Mouse (Mus musculus): ENCODE results near the gene Myo5a. TPM values are rescaled to one million over a fixed set of nuclear protein-coding genes. Genes with fewer than 3 reads are reported as not detected.

Myo5a gene
- polyA plus RNA-seq, 1 experiment from 2014 or later: 34.5 TPM

DNA sequence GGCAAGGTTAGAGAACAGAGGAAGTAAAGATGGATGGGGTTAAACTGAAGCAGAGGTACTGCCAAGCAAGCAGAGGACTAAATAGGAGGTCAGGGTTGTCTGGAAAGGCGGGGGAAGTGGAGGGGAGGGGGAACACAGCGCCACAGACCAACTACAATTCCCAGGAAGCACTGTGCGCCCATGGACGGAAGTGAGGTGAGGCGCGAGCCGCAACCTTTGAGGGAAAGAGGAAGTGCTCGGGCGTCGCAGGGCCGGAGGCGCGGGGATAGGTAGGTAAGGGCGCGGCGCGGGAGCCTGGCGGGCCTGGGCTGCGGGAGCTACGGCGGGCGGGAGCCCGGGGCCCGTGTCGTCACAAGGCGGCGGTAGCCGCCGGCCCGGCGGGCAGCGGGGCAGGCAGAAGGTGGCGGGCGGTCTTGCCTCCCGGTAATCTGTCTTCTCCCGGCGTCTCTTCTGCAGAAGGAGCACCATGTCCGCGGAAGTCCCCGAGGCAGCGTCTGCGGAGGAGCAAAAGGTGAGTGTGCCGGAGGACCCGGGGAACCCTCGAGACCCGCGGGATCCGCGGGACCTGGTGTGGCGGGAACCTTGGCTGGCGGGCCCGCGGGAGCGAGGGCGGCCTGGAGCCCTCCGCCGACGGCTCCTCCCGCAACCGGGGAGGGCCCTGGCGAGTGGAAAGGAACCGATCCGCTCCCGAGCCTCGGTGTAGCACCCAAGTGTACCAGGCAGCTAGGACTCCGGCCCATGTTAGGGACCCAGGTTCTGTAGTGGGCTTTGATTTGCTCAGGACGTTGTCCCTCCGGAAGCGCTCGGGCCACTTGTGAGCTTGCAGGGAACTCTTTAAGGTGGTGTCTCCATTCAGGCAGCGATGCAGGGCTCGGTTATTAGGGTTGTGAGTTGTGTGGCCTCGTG is 33.1 kb upstream of the Myo5a start, which contains the start of gene Arpp19:
Arpp19 (plus strand) TSS at position 164 of the 906 bp plus-strand sequence.
- Histone ChIP-seq H3K27ac (ENCODE audit: low read length) (peak within 1 kb of the TSS; percentile 73), H3K9me3 (ENCODE audit: control insufficient read depth, low read length) (no peaks in the 10 kb centered on the region), H3K4me2 (ENCODE audit: low read length) (peak within 1 kb of the TSS; percentile 75), H3K9ac (replicated peaks; ENCODE audit: low read depth, low read length) (peak within 1 kb of the TSS; percentile 93), H3K36me3 (ENCODE audit: control insufficient read depth, insufficient read depth) (no peaks in the 10 kb centered on the region), H3K4me1 (replicated peaks; ENCODE audit: control insufficient read depth, insufficient read depth, low read length) (peaks cover 19% of the 10 kb centered on the region), H3K4me3 (replicated peaks; ENCODE audit: low read length) (peak within 1 kb of the TSS; percentile 71), H3K27me3 (replicated peaks; ENCODE audit: control insufficient read depth, insufficient read depth, low read length) (no peaks in the 10 kb centered on the region)
- ATAC-seq: peak; percentile 98
- WGBS: under 1% methylated on average over 69 of the region's 73 CpGs

DNA sequence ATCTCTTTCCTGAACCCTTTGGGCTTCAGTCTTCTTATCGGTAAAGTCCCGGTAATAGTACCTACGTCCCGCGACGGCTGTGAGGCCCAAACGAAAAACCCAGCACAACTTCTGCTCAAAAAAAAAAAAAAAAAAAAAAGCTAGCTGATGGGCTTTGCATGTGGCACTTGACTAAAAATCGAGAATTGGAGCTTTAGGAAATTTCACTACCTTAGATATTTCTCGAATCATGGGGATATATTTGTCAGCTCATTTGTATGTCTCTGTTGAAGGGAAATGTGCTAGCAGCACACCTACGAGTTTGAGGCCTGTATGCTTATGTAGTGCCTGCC is 32.5 kb upstream of the Myo5a start:
- Histone ChIP-seq H3K9me3 (ENCODE audit: control insufficient read depth, low read length) (no peaks in the 10 kb centered on the region), H3K36me3 (ENCODE audit: control insufficient read depth, insufficient read depth) (0 out of 2 replicates have a peak, but pooled peaks cover 2% of the 10 kb centered on the region), H3K27me3 (replicated peaks; ENCODE audit: control insufficient read depth, insufficient read depth, low read length) (no peaks in the 10 kb centered on the region), H3K9ac (replicated peaks; ENCODE audit: low read depth, low read length) (peak overlapping the region; percentile 93), H3K4me1 (replicated peaks; ENCODE audit: control insufficient read depth, insufficient read depth, low read length) (peaks cover 19% of the 10 kb centered on the region), H3K4me3 (replicated peaks; ENCODE audit: low read length) (peak overlapping the region; percentile 71), H3K27ac (ENCODE audit: low read length) (peak overlapping the region; percentile 73; the same call in 1 of the 2 replicates), H3K4me2 (ENCODE audit: low read length) (peak overlapping the region; percentile 75)
- 1% methylated on average over 10 of the region's 10 CpGs for WGBS
- no peak for ATAC-seq

DNA sequence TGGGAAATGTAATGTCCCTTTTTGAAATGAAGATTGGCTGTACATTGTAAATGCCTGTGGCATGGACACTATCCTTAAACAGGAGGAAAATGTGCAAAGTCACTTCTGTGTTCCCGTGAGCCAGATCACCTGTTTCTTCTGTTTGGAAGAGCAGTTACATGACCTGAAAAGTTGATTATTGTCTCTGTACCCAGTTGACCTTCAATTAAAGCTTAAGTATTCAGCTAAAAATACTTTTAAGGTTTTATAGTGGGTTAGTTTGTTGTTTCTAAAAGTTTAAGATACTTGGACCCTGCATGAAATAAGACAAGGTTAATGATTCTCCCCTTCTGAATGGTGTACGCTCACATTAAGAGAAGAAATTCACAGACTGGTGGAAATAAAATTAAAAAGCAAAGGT is 30.2 kb upstream of the Myo5a start:
- Histone ChIP-seq H3K4me2 (ENCODE audit: low read length) (no peak overlapping the region), H3K27ac (ENCODE audit: low read length) (no peak overlapping the region), H3K4me3 (replicated peaks; ENCODE audit: low read length) (no peak overlapping the region), H3K9me3 (ENCODE audit: control insufficient read depth, low read length) (no peaks in the 10 kb centered on the region), H3K36me3 (ENCODE audit: control insufficient read depth, insufficient read depth) (0 out of 2 replicates have a peak, but pooled peaks cover 2% of the 10 kb centered on the region), H3K27me3 (replicated peaks; ENCODE audit: control insufficient read depth, insufficient read depth, low read length) (no peaks in the 10 kb centered on the region), H3K9ac (replicated peaks; ENCODE audit: low read depth, low read length) (no peak overlapping the region), H3K4me1 (replicated peaks; ENCODE audit: control insufficient read depth, insufficient read depth, low read length) (peaks cover 19% of the 10 kb centered on the region)
- no peak for ATAC-seq
- WGBS: 84% methylated on average over 2 of the region's 2 CpGs

DNA sequence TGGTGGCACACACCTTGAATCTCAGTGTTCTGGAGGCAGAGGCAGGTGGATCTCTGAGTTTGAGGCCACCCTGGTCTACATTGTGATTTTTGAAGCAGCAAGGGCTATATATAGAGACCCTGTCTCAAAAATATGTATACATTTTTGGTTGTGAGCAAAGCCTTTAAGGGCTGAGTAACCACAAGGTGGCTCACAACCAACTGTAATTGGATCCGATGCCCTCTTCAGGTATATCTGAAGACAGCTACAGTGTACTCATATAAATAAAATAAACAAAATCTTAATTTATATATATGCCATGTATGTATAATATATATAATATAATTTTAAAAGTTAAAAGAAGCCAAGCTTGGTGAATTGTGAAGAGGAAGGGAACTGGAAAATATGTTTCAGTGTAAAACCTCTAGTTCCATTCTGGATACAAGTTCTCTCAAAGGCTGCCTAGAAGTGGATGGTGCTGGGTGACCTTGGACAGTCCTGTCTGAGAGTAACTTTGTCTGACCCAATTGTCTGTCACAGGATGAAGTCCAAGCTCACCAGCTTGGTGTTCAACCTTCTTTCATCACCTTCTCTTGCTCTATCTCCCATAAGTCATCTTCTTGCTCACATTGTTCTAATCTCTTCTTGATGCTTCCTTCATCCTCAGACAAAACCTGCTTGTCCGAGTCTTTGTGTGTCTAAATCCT is 28.8 kb upstream of the Myo5a start:
- Histone ChIP-seq H3K9me3 (ENCODE audit: control insufficient read depth, low read length) (no peaks in the 10 kb centered on the region), H3K9ac (replicated peaks; ENCODE audit: low read depth, low read length) (no peak overlapping the region)
- WGBS: 89% methylated on average over 2 of the region's 2 CpGs

DNA sequence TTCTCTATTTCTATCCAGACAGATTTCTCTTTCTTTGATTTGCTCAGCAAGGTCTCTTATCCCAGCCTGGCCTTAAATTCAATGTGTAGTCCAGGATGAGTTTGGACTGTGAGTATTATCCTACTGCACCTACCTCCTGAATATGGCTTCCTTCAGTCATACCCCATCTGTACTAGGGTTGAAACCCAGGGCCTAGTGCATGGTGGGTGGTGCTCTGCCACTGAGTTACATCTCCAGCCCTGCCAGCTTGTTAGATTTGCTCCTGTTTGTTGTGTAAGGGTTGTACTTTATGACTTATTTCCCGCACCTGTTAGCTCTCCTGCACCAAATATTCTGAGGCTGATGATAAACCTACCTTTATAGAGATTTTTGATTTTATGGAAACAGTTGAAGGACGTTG is 27.6 kb upstream of the Myo5a start:
- Histone ChIP-seq H3K9me3 (ENCODE audit: control insufficient read depth, low read length) (no peaks in the 10 kb centered on the region), H3K4me3 (replicated peaks; ENCODE audit: low read length) (no peak overlapping the region), H3K27me3 (replicated peaks; ENCODE audit: control insufficient read depth, insufficient read depth, low read length) (no peaks in the 10 kb centered on the region), H3K36me3 (ENCODE audit: control insufficient read depth, insufficient read depth) (0 out of 2 replicates have a peak, but pooled peaks cover 2% of the 10 kb centered on the region), H3K4me1 (replicated peaks; ENCODE audit: control insufficient read depth, insufficient read depth, low read length) (peaks cover 18% of the 10 kb centered on the region), H3K9ac (replicated peaks; ENCODE audit: low read depth, low read length) (no peak overlapping the region), H3K27ac (ENCODE audit: low read length) (no peak overlapping the region), H3K4me2 (ENCODE audit: low read length) (no peak overlapping the region)
- ATAC-seq: no peak
- 93% methylated on average over 2 of the region's 2 CpGs for WGBS

More for the DNA sequence above, 28.8 kb upstream of the Myo5a start:
- Histone ChIP-seq H3K36me3 (ENCODE audit: control insufficient read depth, insufficient read depth) (0 out of 2 replicates have a peak, but pooled peaks cover 2% of the 10 kb centered on the region), H3K4me3 (replicated peaks; ENCODE audit: low read length) (no peak overlapping the region), H3K4me2 (ENCODE audit: low read length) (no peak overlapping the region), H3K4me1 (replicated peaks; ENCODE audit: control insufficient read depth, insufficient read depth, low read length) (peaks cover 19% of the 10 kb centered on the region), H3K27me3 (replicated peaks; ENCODE audit: control insufficient read depth, insufficient read depth, low read length) (no peaks in the 10 kb centered on the region), H3K27ac (ENCODE audit: low read length) (no peak overlapping the region)
- ATAC-seq: no peak

DNA sequence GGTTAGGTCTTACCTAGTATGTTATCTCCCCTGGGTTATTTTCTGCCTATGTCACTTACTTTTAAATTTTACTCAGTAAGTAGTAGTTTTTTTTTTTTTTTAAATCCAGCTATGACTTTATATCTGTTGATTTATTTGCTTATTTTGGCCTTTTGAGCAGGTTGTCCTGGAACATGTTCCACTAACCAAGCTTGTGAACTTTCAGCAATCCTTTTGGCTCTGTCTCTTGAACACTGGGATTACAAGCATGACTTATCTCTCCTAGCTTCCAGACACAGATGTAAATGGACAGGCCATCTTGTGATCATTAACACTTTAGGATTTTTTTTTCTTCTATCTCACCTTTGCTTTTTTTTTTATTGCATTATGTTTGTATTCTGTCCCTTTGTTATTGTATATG is 23.7 kb upstream of the Myo5a start:
- Histone ChIP-seq H3K27me3 (replicated peaks; ENCODE audit: control insufficient read depth, insufficient read depth, low read length) (no peaks in the 10 kb centered on the region), H3K4me3 (replicated peaks; ENCODE audit: low read length) (no peak overlapping the region), H3K4me2 (ENCODE audit: low read length) (no peak overlapping the region), H3K27ac (ENCODE audit: low read length) (no peak overlapping the region), H3K36me3 (ENCODE audit: control insufficient read depth, insufficient read depth) (0 out of 2 replicates have a peak, but pooled peaks cover 2% of the 10 kb centered on the region), H3K4me1 (replicated peaks; ENCODE audit: control insufficient read depth, insufficient read depth, low read length) (no peaks in the 10 kb centered on the region), H3K9ac (replicated peaks; ENCODE audit: low read depth, low read length) (no peak overlapping the region), H3K9me3 (ENCODE audit: control insufficient read depth, low read length) (no peaks in the 10 kb centered on the region)
- no peak for ATAC-seq

DNA sequence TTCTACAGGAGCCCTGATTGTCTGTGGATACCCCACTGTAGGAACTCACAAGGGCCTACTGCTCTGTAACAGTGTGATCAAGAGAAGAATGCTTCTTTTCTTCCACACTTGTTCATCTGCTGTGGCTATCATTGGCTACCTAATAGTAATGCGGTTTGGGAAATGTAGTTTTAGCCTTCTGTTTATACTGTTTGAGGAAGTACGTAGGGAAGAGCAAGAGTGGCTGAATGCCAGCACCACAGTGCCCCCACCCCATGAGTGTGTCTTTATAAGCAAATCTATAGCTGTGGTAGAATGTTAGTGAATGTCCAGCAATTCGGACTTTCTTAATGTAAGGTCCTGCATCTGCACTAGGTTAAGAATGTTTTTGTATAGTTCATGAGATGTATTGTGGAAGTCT is 21.7 kb upstream of the Myo5a start:
- no peaks in the 10 kb centered on the region for H3K27me3 ChIP-seq (replicated peaks; ENCODE audit: control insufficient read depth, insufficient read depth, low read length)
- H3K36me3 ChIP-seq (ENCODE audit: control insufficient read depth, insufficient read depth): no peaks in the 10 kb centered on the region
- 76% methylated on average over 3 of the region's 3 CpGs for WGBS
- H3K27ac ChIP-seq (ENCODE audit: low read length): no peak overlapping the region
- H3K4me1 ChIP-seq (replicated peaks; ENCODE audit: control insufficient read depth, insufficient read depth, low read length): no peaks in the 10 kb centered on the region
- H3K4me2 ChIP-seq (ENCODE audit: low read length): no peak overlapping the region
- no peak overlapping the region for H3K4me3 ChIP-seq (replicated peaks; ENCODE audit: low read length)
- no peak for ATAC-seq
- no peak overlapping the region for H3K9ac ChIP-seq (replicated peaks; ENCODE audit: low read depth, low read length)
- no peaks in the 10 kb centered on the region for H3K9me3 ChIP-seq (ENCODE audit: control insufficient read depth, low read length)

DNA sequence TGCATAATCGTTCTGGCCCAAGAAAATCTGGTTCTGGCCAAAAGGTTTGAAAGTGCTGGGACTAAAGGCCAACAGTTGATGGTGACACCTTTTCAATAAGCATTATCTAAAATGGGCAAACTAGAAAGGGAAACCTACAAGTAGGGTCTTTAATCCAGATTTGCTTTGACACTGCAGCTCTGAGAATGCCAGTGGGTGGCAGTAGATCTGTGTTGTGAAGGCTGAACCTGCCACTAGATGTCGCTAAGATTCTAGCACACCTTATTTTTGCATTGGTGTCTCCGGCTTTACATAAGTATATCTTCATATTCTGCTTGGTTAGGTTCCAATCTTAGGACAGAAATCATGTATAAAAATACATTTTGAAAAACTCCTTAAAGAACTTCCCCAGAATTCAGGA is 20.8 kb upstream of the Myo5a start:
- WGBS: 31% methylated on average over 3 of the region's 3 CpGs
- Histone ChIP-seq H3K9ac (replicated peaks; ENCODE audit: low read depth, low read length) (no peak overlapping the region), H3K4me3 (replicated peaks; ENCODE audit: low read length) (no peak overlapping the region), H3K4me2 (ENCODE audit: low read length) (no peak overlapping the region), H3K36me3 (ENCODE audit: control insufficient read depth, insufficient read depth) (no peaks in the 10 kb centered on the region), H3K9me3 (ENCODE audit: control insufficient read depth, low read length) (no peaks in the 10 kb centered on the region), H3K4me1 (replicated peaks; ENCODE audit: control insufficient read depth, insufficient read depth, low read length) (no peaks in the 10 kb centered on the region), H3K27ac (ENCODE audit: low read length) (no peak overlapping the region), H3K27me3 (replicated peaks; ENCODE audit: control insufficient read depth, insufficient read depth, low read length) (no peaks in the 10 kb centered on the region)
- peak; percentile 88 for ATAC-seq

DNA sequence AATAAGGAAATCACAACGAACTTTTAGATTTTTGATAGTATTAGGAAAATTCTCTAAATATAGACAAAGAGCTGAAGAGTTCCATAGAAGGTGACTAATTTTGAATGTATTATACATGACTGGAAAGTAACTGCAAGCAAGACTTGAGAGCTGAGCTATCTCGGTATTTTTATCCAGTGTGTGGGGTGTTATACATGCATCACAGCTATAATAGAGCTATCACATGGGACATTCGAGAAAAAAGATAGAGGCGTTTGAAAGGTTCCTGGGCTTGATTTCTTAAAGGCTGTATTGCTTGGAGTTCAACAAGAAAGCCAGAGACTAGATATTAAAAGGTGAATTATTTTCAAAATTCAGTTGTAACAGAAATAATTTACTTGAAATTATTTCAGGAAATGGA is 19.0 kb upstream of the Myo5a start:
- H3K4me3 ChIP-seq (replicated peaks; ENCODE audit: low read length): no peak overlapping the region
- ATAC-seq: no peak
- H3K27ac ChIP-seq (ENCODE audit: low read length): no peak overlapping the region
- H3K4me1 ChIP-seq (replicated peaks; ENCODE audit: control insufficient read depth, insufficient read depth, low read length): no peaks in the 10 kb centered on the region
- 80% methylated on average over 4 of the region's 4 CpGs for WGBS
- peaks cover 4% of the 10 kb centered on the region for H3K36me3 ChIP-seq (ENCODE audit: control insufficient read depth, insufficient read depth)
- no peak overlapping the region for H3K4me2 ChIP-seq (ENCODE audit: low read length)
- H3K9me3 ChIP-seq (ENCODE audit: control insufficient read depth, low read length): no peaks in the 10 kb centered on the region
- H3K9ac ChIP-seq (replicated peaks; ENCODE audit: low read depth, low read length): no peak overlapping the region
- no peaks in the 10 kb centered on the region for H3K27me3 ChIP-seq (replicated peaks; ENCODE audit: control insufficient read depth, insufficient read depth, low read length)
